Mouse (Mus musculus) CH12.LX (cell line): ENCODE measurements around the gene Adora1.

Experiments used
- CHD2 ChIP-seq: IDR thresholded peaks from 2 replicates; pipeline ENCODE4 v1.6.1; 2011; ENCODE audit warnings: low read length, improper control_type of control experiment
- POLR2A ChIP-seq: IDR thresholded peaks from 2 replicates; pipeline ENCODE4 v1.6.1; 2011; ENCODE audit warnings: low read depth, mild to moderate bottlenecking, improper control_type of control experiment, low read length
- SMC3 ChIP-seq: IDR thresholded peaks from 2 replicates; pipeline ENCODE4 v1.6.1; 2011; ENCODE audit warnings: low read depth, low read length, improper control_type of control experiment

- TF ChIP-seq POLR2A, result no peak
- TF ChIP-seq CHD2, result no peak
- TF ChIP-seq SMC3, result no peak
Observed at GRCm38 (mm10) chr1:134195979-134196378, 39.3 kb downstream of the Adora1 start.
